Mouse (Mus musculus) kidney, adult 2 months (tissue): ENCODE measurements at regions not wholly inside any gene's neighbourhood (a gene's known extent, or its start where the extent isn't known, plus 50 kb on each side); places are given as distances from the start of the nearest gene placed in this dataset.

Source experiments
- CTCF ChIP-seq: fragments of 200-500 bp; conservative IDR thresholded peaks from 2 replicates; pipeline ENCODE4 v1.5.1; 2011; ENCODE audit warnings: low read depth, mild to moderate bottlenecking, control low read depth, low read length, moderate library complexity, mixed read lengths; ENCODE audit not compliant: insufficient read depth, insufficient read length
- POLR2A ChIP-seq: fragments of 200-500 bp; IDR thresholded peaks from one replicate; pipeline ENCODE4 v1.6.1; 2011; ENCODE audit warnings: low read depth, low read length, control low read depth

DNA sequence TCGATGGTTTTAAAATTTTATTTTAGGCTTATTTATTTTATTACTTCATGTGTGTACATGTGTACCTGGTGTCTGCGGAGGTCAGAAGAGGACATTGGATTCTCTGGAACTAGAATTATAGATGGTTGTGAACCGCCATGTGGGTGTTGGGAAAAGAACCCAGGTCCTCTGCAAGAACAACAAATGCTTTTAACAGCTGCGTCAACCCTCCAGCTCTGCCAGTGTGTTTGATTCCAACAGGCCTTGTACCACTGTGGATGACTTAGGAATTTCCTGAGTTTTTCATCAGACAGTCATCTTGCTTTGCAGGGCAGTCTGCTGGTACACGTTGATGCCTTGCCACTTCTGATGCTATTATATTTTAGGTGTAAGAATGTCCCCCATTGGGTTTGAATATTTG lies 56.8 kb upstream of the Trio start:
- TF ChIP-seq POLR2A (no peak), CTCF (no peak)
